Mouse (Mus musculus) small intestine, adult 2 months (tissue): ENCODE measurements at regions not wholly inside any gene's neighbourhood (a gene's known extent, or its start where the extent isn't known, plus 50 kb on each side); places are given as distances from the start of the nearest gene placed in this dataset.

Source experiments
- H3K27ac ChIP-seq: fragments of 200-500 bp; 2 replicates; pipeline ENCODE4 v1.5.1; 2012; ENCODE audit warnings: low read depth, low read length, control low read depth, inconsistent platforms; ENCODE audit not compliant: insufficient read depth
- H3K27me3 ChIP-seq: fragments of 200-500 bp; 2 replicates; pipeline ENCODE4 v1.6.1; 2012; ENCODE audit warnings: mild to moderate bottlenecking, moderate library complexity, low read length, inconsistent platforms; ENCODE audit not compliant: control insufficient read depth, insufficient read depth
- H3K36me3 ChIP-seq: fragments of 200-500 bp; 2 replicates; pipeline ENCODE4 v1.6.1; 2012; ENCODE audit warnings: mild to moderate bottlenecking, low read length, control low read depth, inconsistent platforms; ENCODE audit not compliant: control insufficient read depth, insufficient read depth
- H3K4me1 ChIP-seq: fragments of 200-500 bp; 2 replicates; pipeline ENCODE4 v1.6.1; 2012; ENCODE audit warnings: low read length, inconsistent platforms, mixed read lengths; ENCODE audit not compliant: control insufficient read depth, insufficient read depth, insufficient read length
- H3K4me3 ChIP-seq: fragments of 200-500 bp; 2 replicates; pipeline ENCODE4 v1.5.1; 2012; ENCODE audit warnings: low read depth, mild to moderate bottlenecking, control low read depth, inconsistent platforms, low read length, moderate library complexity
- CTCF ChIP-seq: fragments of 200-500 bp; IDR thresholded peaks from 2 replicates; pipeline ENCODE4 v1.5.1; 2012; ENCODE audit warnings: low read depth, mild to moderate bottlenecking, control low read depth, inconsistent platforms, low read length, moderate library complexity, mixed read lengths; ENCODE audit not compliant: insufficient replicate concordance, insufficient read length; ENCODE audit errors: extremely low read depth
- POLR2A ChIP-seq: fragments of 200-500 bp; IDR thresholded peaks from 2 replicates; pipeline ENCODE4 v1.6.1; 2012; ENCODE audit warnings: low read depth, mild to moderate bottlenecking, control low read depth, inconsistent platforms, low read length, moderate library complexity
- WGBS: fragments of 180-500 bp; shearing (Covaris S2); methylation state at CpG from one replicate; pipeline ENCODE4 v1.1.7; 2018; 5-methylcytosine and 5-hydroxymethylcytosine counted together

GRCm38 (mm10) chr14:120836535-120837316 lies 74.3 kb upstream of the Ipo5 start:
- no peak overlapping the region for H3K4me3 ChIP-seq

GRCm38 (mm10) chr14:120840900-120841299 lies 70.1 kb upstream of the Ipo5 start:
- Histone ChIP-seq H3K27ac (no peak overlapping the region), H3K27me3 (no peaks in the 10 kb centered on the region), H3K4me1 (no peaks in the 10 kb centered on the region), H3K4me3 (no peak overlapping the region), H3K36me3 (no peaks in the 10 kb centered on the region)
- TF ChIP-seq CTCF, result peak; percentile 64; the same call in 1 of the 2 replicates
- TF ChIP-seq POLR2A, result no peak
- WGBS, result 78% methylated on average over 6 of the region's 6 CpGs

More at GRCm38 (mm10) chr14:120836535-120837316, 74.3 kb upstream of the Ipo5 start:
- Histone ChIP-seq H3K4me1 (peaks cover 9% of the 10 kb centered on the region; the same call in 1 of the 2 replicates), H3K27me3 (no peaks in the 10 kb centered on the region), H3K36me3 (no peaks in the 10 kb centered on the region), H3K27ac (no peak overlapping the region)
- no peak for TF ChIP-seq CTCF
- TF ChIP-seq POLR2A, result no peak
- 82% methylated on average over 12 of the region's 12 CpGs for WGBS

DNA sequence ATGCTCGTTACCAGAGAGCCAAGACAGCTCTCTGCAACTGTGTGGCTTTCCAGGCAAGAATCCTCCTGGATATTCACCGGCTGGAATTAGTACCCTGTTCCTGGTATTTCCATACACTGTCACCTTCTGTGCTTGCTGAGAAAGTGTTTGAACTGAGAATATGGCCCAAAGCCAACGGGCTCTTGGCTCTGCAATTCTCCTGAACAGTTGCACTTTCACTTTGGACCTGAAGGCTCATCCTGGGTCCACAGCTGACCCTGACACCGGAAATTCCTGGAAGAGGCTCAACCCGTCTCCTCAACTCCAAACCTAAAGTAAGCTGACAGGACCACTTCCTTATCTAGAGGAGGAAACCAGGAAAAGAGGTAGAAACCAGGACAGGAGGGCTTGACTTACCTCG lies 69.7 kb upstream of the Ipo5 start:
- Histone ChIP-seq H3K36me3 (no peaks in the 10 kb centered on the region), H3K4me3 (peak overlapping the region; percentile 37), H3K27me3 (no peaks in the 10 kb centered on the region), H3K4me1 (peaks cover 3% of the 10 kb centered on the region; the same call in 1 of the 2 replicates), H3K27ac (no peak overlapping the region)
- 15% methylated on average over 6 of the region's 6 CpGs for WGBS
- TF ChIP-seq CTCF (no peak), POLR2A (no peak)

- Histone ChIP-seq H3K27me3 (no peaks in the 10 kb centered on the region), H3K27ac (no peak overlapping the region), H3K36me3 (no peaks in the 10 kb centered on the region), H3K4me1 (peaks cover 3% of the 10 kb centered on the region; the same call in 1 of the 2 replicates), H3K4me3 (no peak overlapping the region)
- 67% methylated on average over 2 of the region's 2 CpGs for WGBS
- TF ChIP-seq CTCF, result no peak
- TF ChIP-seq POLR2A, result no peak
These were observed 65.9 kb upstream of the Ipo5 start for GRCm38 (mm10) chr14:120845172-120845571.

DNA sequence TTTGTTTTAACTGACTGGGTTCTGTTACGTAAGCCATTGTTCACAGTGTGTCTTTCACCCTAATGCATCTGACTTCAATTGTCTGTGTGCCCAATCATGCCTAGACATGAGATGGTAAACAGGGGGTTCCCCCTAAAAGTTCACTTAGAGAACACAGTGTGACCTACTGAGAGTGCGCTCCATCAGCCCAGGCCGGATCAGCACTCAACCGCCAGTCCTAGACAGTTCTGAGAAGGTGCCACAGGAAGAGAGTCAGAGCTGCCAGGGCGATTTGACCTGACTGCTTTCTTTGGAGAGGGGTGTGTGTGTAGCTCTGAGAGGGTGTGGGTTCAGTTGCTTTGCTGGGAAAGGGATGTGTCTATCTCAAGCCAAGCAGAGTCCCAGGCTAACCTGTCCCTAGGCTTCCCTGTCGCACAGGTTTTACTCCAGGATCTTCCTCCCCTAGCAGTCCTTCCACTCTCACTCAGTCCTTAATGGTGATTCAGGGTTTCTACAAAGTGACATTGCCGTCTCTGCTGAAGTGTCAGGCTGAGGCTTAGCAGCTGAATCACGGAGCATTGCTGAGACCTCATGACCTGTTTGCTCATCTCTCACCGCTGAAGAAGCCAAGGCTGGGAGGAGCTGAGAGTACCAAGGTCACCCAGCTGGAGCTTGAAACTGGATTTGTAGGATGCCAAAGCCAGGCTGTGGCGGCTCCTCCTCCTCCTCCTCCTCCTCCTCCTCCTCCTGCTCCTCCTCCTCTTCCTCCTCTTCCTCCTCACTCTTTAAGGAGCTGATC lies 64.8 kb upstream of the Ipo5 start:
- H3K4me1 ChIP-seq, result peaks cover 3% of the 10 kb centered on the region; the same call in 1 of the 2 replicates
- H3K27ac ChIP-seq, result no peak overlapping the region
- no peak overlapping the region for H3K4me3 ChIP-seq
- TF ChIP-seq POLR2A, result no peak
- TF ChIP-seq CTCF, result no peak
- H3K36me3 ChIP-seq, result no peaks in the 10 kb centered on the region
- H3K27me3 ChIP-seq, result no peaks in the 10 kb centered on the region
- 56% methylated on average over 10 of the region's 10 CpGs for WGBS

- 53% methylated on average over 5 of the region's 5 CpGs for WGBS
These were observed 64.0 kb upstream of the Ipo5 start for GRCm38 (mm10) chr14:120847006-120847405.

More at GRCm38 (mm10) chr14:120847006-120847405, 64.0 kb upstream of the Ipo5 start:
- H3K4me3 ChIP-seq, result no peak overlapping the region
- H3K36me3 ChIP-seq, result no peaks in the 10 kb centered on the region
- TF ChIP-seq CTCF (no peak), POLR2A (no peak)
- no peaks in the 10 kb centered on the region for H3K27me3 ChIP-seq
- no peak overlapping the region for H3K27ac ChIP-seq
- H3K4me1 ChIP-seq, result peaks cover 3% of the 10 kb centered on the region; the same call in 1 of the 2 replicates
